Mouse (Mus musculus): ENCODE data around the gene C1qtnf1. TPM values are rescaled to one million over a fixed set of nuclear protein-coding genes. Genes with fewer than 3 reads are reported as not detected.

C1qtnf1 gene
- polyA plus RNA-seq, 1 experiment from 2014 or later: 2.8 TPM

Other genes with a start within 250 kb of the C1qtnf1 start
- 24.0 and 24.4 TPM in 2 replicates for gene Cyth1, start 179.6 kb upstream of the C1qtnf1 start, polyA plus RNA-seq (2015; fragmentation: Nextera tagmentation; extraction: Ambion mirVana)
- 16.0 and 17.6 TPM in 2 replicates for gene Usp36, start 138.0 kb upstream of the C1qtnf1 start, polyA plus RNA-seq (2015; fragmentation: Nextera tagmentation; extraction: Ambion mirVana)
- 0.22 and 0.26 TPM in 2 replicates for gene Cep295nl, start 85.7 kb upstream of the C1qtnf1 start, polyA plus RNA-seq (2015; fragmentation: Nextera tagmentation; extraction: Ambion mirVana)
- 45.7 and 48.1 TPM in 2 replicates for gene Timp2, start 72.5 kb upstream of the C1qtnf1 start, polyA plus RNA-seq (2015; fragmentation: Nextera tagmentation; extraction: Ambion mirVana)
- 2.9 and 4.8 TPM in 2 replicates for gene Lgals3bp, start 26.1 kb upstream of the C1qtnf1 start, polyA plus RNA-seq (2015; fragmentation: Nextera tagmentation; extraction: Ambion mirVana)
- 24.4 and 24.9 TPM in 2 replicates for gene Cant1, start 9.1 kb upstream of the C1qtnf1 start, polyA plus RNA-seq (2015; fragmentation: Nextera tagmentation; extraction: Ambion mirVana)
- 7.0 and 7.1 TPM in 2 replicates for gene Engase, start 48.6 kb downstream of the C1qtnf1 start, polyA plus RNA-seq (2015; fragmentation: Nextera tagmentation; extraction: Ambion mirVana)